Mouse (Mus musculus): ENCODE results near the gene Sf3b2. TPM values are rescaled to one million over a fixed set of nuclear protein-coding genes. Genes with fewer than 3 reads are reported as not detected.

The Sf3b2 gene
- polyA plus RNA-seq, 1 experiment: 109 TPM

DNA sequence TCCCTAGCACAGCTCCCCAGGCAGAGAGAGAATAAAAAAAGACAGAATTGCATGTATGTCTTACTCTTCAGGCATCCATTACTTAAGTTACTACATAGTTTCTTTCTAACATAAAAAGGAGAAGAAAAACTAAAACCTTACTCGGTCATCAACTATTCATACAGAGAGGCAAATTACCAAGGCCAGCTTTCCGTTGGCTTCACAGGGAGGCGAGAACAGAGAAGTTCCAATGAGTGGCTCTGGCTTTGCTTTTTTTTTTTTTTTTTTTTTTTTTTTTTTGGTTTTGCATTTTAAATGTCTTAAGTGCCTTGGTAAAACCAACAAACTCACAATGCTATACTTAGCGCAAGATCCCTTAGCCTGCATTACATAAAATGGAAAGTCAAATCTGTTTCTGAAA is 62.6 kb downstream of the Sf3b2 start:
- no peak for TF ChIP-seq TCF3 (IDR thresholded peaks at IDR 0.05; ENCODE audit: insufficient read length, low read depth)
- TF ChIP-seq CEBPB (IDR thresholded peaks at IDR 0.05; ENCODE audit: insufficient read depth, poor library complexity, severe bottlenecking): no peak
- no peak for TF ChIP-seq MAX (IDR thresholded peaks at IDR 0.05; ENCODE audit: low read depth)
- no peak for TF ChIP-seq POLR2AphosphoS2 (IDR thresholded peaks at IDR 0.05; ENCODE audit: insufficient read length, low read depth)
- TF ChIP-seq MYOD1 (IDR thresholded peaks at IDR 0.05; ENCODE audit: control insufficient read depth in 1 of 3, insufficient read length in 2 of 3, low read depth in 2 of 3): no peak
- TF ChIP-seq TCF12 (IDR thresholded peaks at IDR 0.05; ENCODE audit: insufficient read depth, poor library complexity, severe bottlenecking): no peak
- no peak for TF ChIP-seq MYOG (IDR thresholded peaks at IDR 0.05; ENCODE audit: control insufficient read depth in 1 of 3, insufficient read depth in 1 of 3, insufficient read length in 2 of 3, low read depth in 2 of 3)
- TF ChIP-seq POLR2A (IDR thresholded peaks at IDR 0.05; ENCODE audit: insufficient read length, low read depth): no peak
- no peak for TF ChIP-seq REST (IDR thresholded peaks at IDR 0.05; ENCODE audit: insufficient read depth, insufficient read length)
- TF ChIP-seq E2F4 (IDR thresholded peaks at IDR 0.05; ENCODE audit: insufficient read depth): no peak
- TF ChIP-seq USF1 (IDR thresholded peaks at IDR 0.05; ENCODE audit: low read depth): no peak
- no peak for TF ChIP-seq SRF (IDR thresholded peaks at IDR 0.05; ENCODE audit: control insufficient read depth, insufficient read length, low read depth)
- H3ac ChIP-seq (ENCODE audit: control insufficient read depth, insufficient read length): no peak overlapping the region
- no peaks in the 10 kb centered on the region for H3K79me2 ChIP-seq (ENCODE audit: control insufficient read depth, insufficient read depth)
- H3K36me3 ChIP-seq (ENCODE audit: control insufficient read depth, insufficient read depth): no peaks in the 10 kb centered on the region
- no peaks in the 10 kb centered on the region for H3K27me3 ChIP-seq (ENCODE audit: control insufficient read depth, insufficient read depth, insufficient read length)
- no peak overlapping the region for H3K4me2 ChIP-seq (ENCODE audit: low read depth)
- H3K4me3 ChIP-seq: no peak overlapping the region

DNA sequence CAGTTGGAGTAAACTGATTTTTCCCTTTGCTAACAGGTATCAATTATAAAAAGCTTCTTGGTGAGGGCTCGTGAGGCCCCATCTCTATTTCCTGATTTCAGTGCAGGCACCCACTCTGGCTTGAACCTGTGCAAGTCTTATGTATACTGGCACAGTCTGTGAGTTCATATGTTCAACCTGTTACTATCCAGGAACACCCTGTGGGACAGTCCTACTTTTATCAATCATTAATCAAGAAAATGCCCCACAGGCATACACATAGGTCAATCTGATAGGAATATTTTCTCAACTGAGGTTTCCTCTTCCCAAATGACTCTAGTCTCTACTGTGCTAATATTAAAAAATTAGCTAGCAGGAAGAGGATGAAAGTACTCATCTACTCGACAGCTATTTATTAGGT is 65.1 kb downstream of the Sf3b2 start:
- H3K4me3 ChIP-seq: no peak overlapping the region
- no peak for TF ChIP-seq MYOD1 (IDR thresholded peaks at IDR 0.05; ENCODE audit: control insufficient read depth in 1 of 3, insufficient read length in 2 of 3, low read depth in 2 of 3)
- no peak for TF ChIP-seq SRF (IDR thresholded peaks at IDR 0.05; ENCODE audit: control insufficient read depth, insufficient read length, low read depth)
- no peak overlapping the region for H3ac ChIP-seq (ENCODE audit: control insufficient read depth, insufficient read length)
- no peaks in the 10 kb centered on the region for H3K27me3 ChIP-seq (ENCODE audit: control insufficient read depth, insufficient read depth, insufficient read length)
- no peaks in the 10 kb centered on the region for H3K36me3 ChIP-seq (ENCODE audit: control insufficient read depth, insufficient read depth)
- H3K79me2 ChIP-seq (ENCODE audit: control insufficient read depth, insufficient read depth): no peaks in the 10 kb centered on the region
- H3K4me2 ChIP-seq (ENCODE audit: low read depth): no peak overlapping the region

DNA sequence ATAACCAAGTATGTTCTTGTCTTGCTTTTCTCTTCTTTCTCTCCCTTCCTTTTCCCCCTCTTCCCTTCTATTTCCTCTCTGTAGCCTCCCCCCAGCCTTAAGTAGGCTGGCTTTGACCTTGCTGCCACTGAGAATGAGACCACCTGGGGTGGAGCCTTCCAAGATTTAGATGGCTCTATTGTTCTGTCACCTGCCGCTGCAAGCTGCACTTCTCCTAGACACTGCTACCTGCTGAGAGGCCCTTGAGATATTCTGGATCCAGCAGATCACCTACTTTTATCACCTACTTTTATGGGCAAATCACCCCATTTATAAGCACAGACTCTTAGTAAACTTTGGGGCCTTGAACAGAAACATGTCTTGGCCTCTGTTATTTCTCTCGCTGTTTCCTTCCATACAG is 70.6 kb downstream of the Sf3b2 start:
- H3ac ChIP-seq (ENCODE audit: control insufficient read depth, insufficient read length): no peak overlapping the region
- TF ChIP-seq MYOG (IDR thresholded peaks at IDR 0.05; ENCODE audit: control insufficient read depth in 1 of 3, insufficient read depth in 1 of 3, insufficient read length in 2 of 3, low read depth in 2 of 3): no peak
- TF ChIP-seq TCF12 (IDR thresholded peaks at IDR 0.05; ENCODE audit: insufficient read depth, poor library complexity, severe bottlenecking): no peak
- no peak for TF ChIP-seq MYOD1 (IDR thresholded peaks at IDR 0.05; ENCODE audit: control insufficient read depth in 1 of 3, insufficient read length in 2 of 3, low read depth in 2 of 3)
- no peak for TF ChIP-seq POLR2AphosphoS2 (IDR thresholded peaks at IDR 0.05; ENCODE audit: insufficient read length, low read depth)
- TF ChIP-seq MAX (IDR thresholded peaks at IDR 0.05; ENCODE audit: low read depth): no peak
- TF ChIP-seq E2F4 (IDR thresholded peaks at IDR 0.05; ENCODE audit: insufficient read depth): no peak
- TF ChIP-seq SRF (IDR thresholded peaks at IDR 0.05; ENCODE audit: control insufficient read depth, insufficient read length, low read depth): no peak
- TF ChIP-seq CEBPB (IDR thresholded peaks at IDR 0.05; ENCODE audit: insufficient read depth, poor library complexity, severe bottlenecking): no peak
- no peak for TF ChIP-seq USF1 (IDR thresholded peaks at IDR 0.05; ENCODE audit: low read depth)
- TF ChIP-seq POLR2A (IDR thresholded peaks at IDR 0.05; ENCODE audit: insufficient read length, low read depth): no peak
- no peak for TF ChIP-seq REST (IDR thresholded peaks at IDR 0.05; ENCODE audit: insufficient read depth, insufficient read length)
- H3K79me2 ChIP-seq (ENCODE audit: control insufficient read depth, insufficient read depth): no peaks in the 10 kb centered on the region
- no peak overlapping the region for H3K4me3 ChIP-seq
- H3K4me2 ChIP-seq (ENCODE audit: low read depth): no peak overlapping the region
- no peaks in the 10 kb centered on the region for H3K36me3 ChIP-seq (ENCODE audit: control insufficient read depth, insufficient read depth)
- H3K27me3 ChIP-seq (ENCODE audit: control insufficient read depth, insufficient read depth, insufficient read length): no peaks in the 10 kb centered on the region

DNA sequence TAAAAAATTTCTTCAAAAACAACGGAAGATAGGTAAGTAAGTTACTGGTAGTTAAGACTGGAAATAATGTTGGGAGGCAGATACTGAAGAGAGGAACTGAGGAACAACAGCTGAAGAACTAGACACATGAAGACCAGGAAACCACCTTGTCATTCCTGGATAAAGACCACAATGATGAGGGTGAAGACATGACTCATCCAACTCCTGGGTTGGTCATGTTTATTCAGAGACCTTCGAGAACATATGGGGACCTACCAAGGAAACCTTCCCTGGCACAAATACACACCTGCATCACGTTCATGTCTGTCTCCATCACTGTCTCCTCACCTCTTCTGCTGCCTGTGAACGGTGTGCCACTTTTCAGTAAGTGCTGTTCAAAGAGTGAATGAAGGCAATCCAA is 71.2 kb downstream of the Sf3b2 start:
- Histone ChIP-seq H3K4me3 (no peak overlapping the region), H3K36me3 (ENCODE audit: control insufficient read depth, insufficient read depth) (no peaks in the 10 kb centered on the region), H3K27me3 (ENCODE audit: control insufficient read depth, insufficient read depth, insufficient read length) (no peaks in the 10 kb centered on the region), H3K79me2 (ENCODE audit: control insufficient read depth, insufficient read depth) (no peaks in the 10 kb centered on the region), H3ac (ENCODE audit: control insufficient read depth, insufficient read length) (no peak overlapping the region), H3K4me2 (ENCODE audit: low read depth) (no peak overlapping the region)
- TF ChIP-seq USF1 (IDR thresholded peaks at IDR 0.05; ENCODE audit: low read depth): no peak
- no peak for TF ChIP-seq MAX (IDR thresholded peaks at IDR 0.05; ENCODE audit: low read depth)
- no peak for TF ChIP-seq SRF (IDR thresholded peaks at IDR 0.05; ENCODE audit: control insufficient read depth, insufficient read length, low read depth)
- no peak for TF ChIP-seq MYOD1 (IDR thresholded peaks at IDR 0.05; ENCODE audit: control insufficient read depth in 1 of 3, insufficient read length in 2 of 3, low read depth in 2 of 3)
- TF ChIP-seq TCF3 (IDR thresholded peaks at IDR 0.05; ENCODE audit: insufficient read length, low read depth): no peak
- no peak for TF ChIP-seq MYOG (IDR thresholded peaks at IDR 0.05; ENCODE audit: control insufficient read depth in 1 of 3, insufficient read depth in 1 of 3, insufficient read length in 2 of 3, low read depth in 2 of 3)
- TF ChIP-seq TCF12 (IDR thresholded peaks at IDR 0.05; ENCODE audit: insufficient read depth, poor library complexity, severe bottlenecking): no peak
- no peak for TF ChIP-seq POLR2A (IDR thresholded peaks at IDR 0.05; ENCODE audit: insufficient read length, low read depth)
- no peak for TF ChIP-seq POLR2AphosphoS2 (IDR thresholded peaks at IDR 0.05; ENCODE audit: insufficient read length, low read depth)
- no peak for TF ChIP-seq E2F4 (IDR thresholded peaks at IDR 0.05; ENCODE audit: insufficient read depth)
- TF ChIP-seq CEBPB (IDR thresholded peaks at IDR 0.05; ENCODE audit: insufficient read depth, poor library complexity, severe bottlenecking): no peak
- TF ChIP-seq REST (IDR thresholded peaks at IDR 0.05; ENCODE audit: insufficient read depth, insufficient read length): no peak

Other genes starting within 250 kb of the Sf3b2 start
- 63.9 TPM for gene Rin1, start 245.0 kb downstream of the Sf3b2 start, polyA plus RNA-seq (2012; fragmentation: generic; extraction: Trizol)
- 10.4 TPM for gene Cd248, start 227.4 kb downstream of the Sf3b2 start, polyA plus RNA-seq (2012; fragmentation: generic; extraction: Trizol)
- 10.1 TPM for gene Tmem151a, start 209.9 kb downstream of the Sf3b2 start, polyA plus RNA-seq (2012; fragmentation: generic; extraction: Trizol)
- gene Yif1a, start 206.9 kb downstream of the Sf3b2 start, polyA plus RNA-seq (2012; fragmentation: generic; extraction: Trizol): 115 TPM
- 1.6 TPM for gene Cnih2, start 196.9 kb downstream of the Sf3b2 start, polyA plus RNA-seq (2012; fragmentation: generic; extraction: Trizol)
- 203 TPM for gene Rab1b, start 188.4 kb downstream of the Sf3b2 start, polyA plus RNA-seq (2012; fragmentation: generic; extraction: Trizol)
- 56.7 TPM for gene Klc2, start 176.9 kb downstream of the Sf3b2 start, polyA plus RNA-seq (2012; fragmentation: generic; extraction: Trizol)
- 6.5 TPM for gene Pacs1, start 22.3 kb downstream of the Sf3b2 start, polyA plus RNA-seq (2012; fragmentation: generic; extraction: Trizol)
- gene Gal3st3, start 2.9 kb upstream of the Sf3b2 start, polyA plus RNA-seq (2012; fragmentation: generic; extraction: Trizol): 0.05 TPM
- not detected for gene Catsper1, start 40.3 kb upstream of the Sf3b2 start, polyA plus RNA-seq (2012; fragmentation: generic; extraction: Trizol)
- 28.0 TPM for gene Cst6, start 54.1 kb upstream of the Sf3b2 start, polyA plus RNA-seq (2012; fragmentation: generic; extraction: Trizol)
- gene Eif1ad, start 71.3 kb upstream of the Sf3b2 start, polyA plus RNA-seq (2012; fragmentation: generic; extraction: Trizol): 52.9 TPM
- gene Banf1, start 71.7 kb upstream of the Sf3b2 start, polyA plus RNA-seq (2012; fragmentation: generic; extraction: Trizol): 337 TPM
- 55.6 TPM for gene Sart1, start 93.2 kb upstream of the Sf3b2 start, polyA plus RNA-seq (2012; fragmentation: generic; extraction: Trizol)
- gene Tsga10ip, start 107.1 kb upstream of the Sf3b2 start, polyA plus RNA-seq (2012; fragmentation: generic; extraction: Trizol): 0.37 TPM
- 481 TPM for gene Drap1, start 129.5 kb upstream of the Sf3b2 start, polyA plus RNA-seq (2012; fragmentation: generic; extraction: Trizol)
- 69.9 TPM for gene AI837181, start 129.7 kb upstream of the Sf3b2 start, polyA plus RNA-seq (2012; fragmentation: generic; extraction: Trizol)
- gene Fosl1, start 152.1 kb upstream of the Sf3b2 start, polyA plus RNA-seq (2012; fragmentation: generic; extraction: Trizol): 15.4 TPM
- 10.7 TPM for gene Ccdc85b, start 162.4 kb upstream of the Sf3b2 start, polyA plus RNA-seq (2012; fragmentation: generic; extraction: Trizol)
- 122 TPM for gene Fibp, start 165.2 kb upstream of the Sf3b2 start, polyA plus RNA-seq (2012; fragmentation: generic; extraction: Trizol)
- gene Ctsw, start 173.1 kb upstream of the Sf3b2 start, polyA plus RNA-seq (2012; fragmentation: generic; extraction: Trizol): 7.2 TPM
- gene Efemp2, start 178.5 kb upstream of the Sf3b2 start, polyA plus RNA-seq (2012; fragmentation: generic; extraction: Trizol): 81.3 TPM
- 66.4 TPM for gene Mus81, start 192.9 kb upstream of the Sf3b2 start, polyA plus RNA-seq (2012; fragmentation: generic; extraction: Trizol)
- gene Cfl1, start 195.0 kb upstream of the Sf3b2 start, polyA plus RNA-seq (2012; fragmentation: generic; extraction: Trizol): 948 TPM
- 0.17 TPM for gene 1700020D05Rik, start 208.3 kb upstream of the Sf3b2 start, polyA plus RNA-seq (2012; fragmentation: generic; extraction: Trizol)
- gene Snx32, start 215.1 kb upstream of the Sf3b2 start, polyA plus RNA-seq (2012; fragmentation: generic; extraction: Trizol): 7.8 TPM